Comparison of ENCODE assay signal across 11 mouse cellular contexts in the genomic region with DNA sequence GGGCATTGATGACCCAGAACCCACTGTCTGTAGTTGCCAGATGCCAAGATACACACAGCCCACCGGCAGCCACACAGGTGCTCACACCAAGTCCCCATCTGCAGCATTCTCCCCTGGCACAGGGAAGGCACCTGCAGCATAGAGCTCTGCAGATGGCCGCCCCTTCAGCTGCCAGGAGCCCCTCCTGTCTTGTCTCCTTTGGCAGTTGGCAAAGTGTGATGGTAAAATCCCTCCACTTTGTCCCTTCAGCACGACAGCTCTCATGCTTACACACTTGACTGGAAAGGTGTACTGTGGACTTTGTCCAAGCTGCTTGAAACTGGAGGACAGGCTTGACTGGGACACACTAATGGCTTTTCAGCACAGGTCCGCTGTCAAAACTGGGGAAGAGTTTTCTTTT. TPM values are rescaled to one million over a fixed set of nuclear protein-coding genes. Genes with fewer than 3 reads are reported as not detected.
DNase-seq lines count a peak whose midpoint lies in the region; ATAC-seq lines count a peak whose summit lies in the region.
"Had no signal": no experiment of that assay in that cellular context is flagged by ENCODE, and none has a peak within 500 bp of the region (broad histone marks: within the 10 kb centered on the region; RNA-seq: fewer than 3 reads in every experiment).

No protein-coding gene starts in this region.

- DNase-seq in kidney, adult 11 months, result peak; percentile 59
- DNase-seq in kidney, postnatal 10 days, result no peak
- peak; percentile 65 to 73 for DNase-seq in lung, adult 18-20 months
- DNase-seq in lung, postnatal 4 days, result no peak
- DNase-seq in cerebellum, postnatal 25 days, result peak; percentile 48 to 66
- peak; percentile 75 for DNase-seq in lung, postnatal 36 days
- no peak for DNase-seq in adipocyte (ENCODE audit: low spot score)
- DNase-seq: adrenal gland, adult 2 months; lung, embryonic 14.5 days had no signal

- ATAC-seq in erythroblast, adult 5-6 weeks (replicated peaks; ENCODE audit: low FRiP score, poor library complexity, severe bottlenecking), result no peak
- ATAC-seq: forebrain, embryonic 16.5 days had no signal

RNA-seq across cellular contexts. Expression of a gene that starts 4.1 kb away (rescaled TPM):
- total RNA-seq in erythroblast, adult 5-6 weeks (2015; ENCODE audit: low replicate concordance), result 11.1 and 15.9 TPM in 2 replicates
- 5.4 and 7.3 TPM in 2 replicates for total RNA-seq in erythroblast, adult 5-6 weeks (2017; ENCODE audit: low replicate concordance)

RNA-seq across cellular contexts. Expression of a gene that starts 34.2 kb away (rescaled TPM):
- 11.7 and 14.0 TPM in 2 replicates for total RNA-seq in erythroblast, adult 5-6 weeks (2015; ENCODE audit: low replicate concordance)
- 6.8 and 12.7 TPM in 2 replicates for total RNA-seq in erythroblast, adult 5-6 weeks (2017; ENCODE audit: low replicate concordance)

RNA-seq across cellular contexts. Expression of a gene that starts 35.1 kb away (rescaled TPM):
- total RNA-seq in erythroblast, adult 5-6 weeks (2015; ENCODE audit: low replicate concordance), result 43.8 and 52.7 TPM in 2 replicates
- total RNA-seq in erythroblast, adult 5-6 weeks (2017; ENCODE audit: low replicate concordance), result 11.8 and 19.7 TPM in 2 replicates

RNA-seq across cellular contexts. Expression of a gene that starts 53.1 kb away (rescaled TPM):
- 9.4 and 15.2 TPM in 2 replicates for total RNA-seq in erythroblast, adult 5-6 weeks (2015; ENCODE audit: low replicate concordance)
- 14.1 and 22.7 TPM in 2 replicates for total RNA-seq in erythroblast, adult 5-6 weeks (2017; ENCODE audit: low replicate concordance)

Comparison
In these comparisons a context has a peak if more than half of its experiments do, and no peak if none do; other contexts are left out.
1. DNase-seq: peak in kidney, adult 11 months (single experiment), lung, adult 18-20 months (2 of 2), cerebellum, postnatal 25 days (2 of 2) and lung, postnatal 36 days (single experiment); none in kidney, postnatal 10 days (single experiment), lung, postnatal 4 days (0 of 2) and adipocyte (single experiment).